Mouse (Mus musculus) neural tube, embryonic 11.5 days (tissue): ENCODE results near the gene Cpxm1. TPM values are rescaled to one million over a fixed set of nuclear protein-coding genes. Genes with fewer than 3 reads are reported as not detected.

Source experiments
- ATAC-seq: fragments of 200-750 bp; cut with Nextera tagmentation; 2 replicates; pipeline ENCODE4 v1.8.0; 2017; ENCODE audit warnings: moderate number of reproducible peaks, mild to moderate bottlenecking, moderate TSS enrichment, moderate library complexity; ENCODE audit not compliant: insufficient read depth, low FRiP score, low TSS enrichment
- DNase-seq: peaks from one replicate; pipeline ENCODE4 v3.0.0-alpha.2; 2015; ENCODE audit warnings: low spot score
- H3K27ac ChIP-seq: fragments of 300-500 bp; sonication (generic); 2 replicates; pipeline ENCODE4 v1.5.1; 2014; ENCODE audit warnings: low read depth, mild to moderate bottlenecking, low read length
- H3K27me3 ChIP-seq: fragments of 300-500 bp; sonication (generic); 2 replicates; pipeline ENCODE4 v1.6.1; 2014; ENCODE audit warnings: mild to moderate bottlenecking, low read length, mixed read lengths; ENCODE audit not compliant: control insufficient read depth, insufficient read depth
- H3K36me3 ChIP-seq: fragments of 300-500 bp; sonication (generic); 2 replicates; pipeline ENCODE4 v1.6.1; 2014; ENCODE audit warnings: mild to moderate bottlenecking, low read length, moderate library complexity, mixed read lengths; ENCODE audit not compliant: control insufficient read depth, insufficient read depth
- H3K4me1 ChIP-seq: fragments of 300-500 bp; sonication (generic); 2 replicates; pipeline ENCODE4 v1.6.1; 2014; ENCODE audit warnings: low read length, mixed read lengths; ENCODE audit not compliant: control insufficient read depth, insufficient read depth
- H3K4me2 ChIP-seq: fragments of 300-500 bp; sonication (generic); 2 replicates; pipeline ENCODE4 v1.6.1; 2014; ENCODE audit warnings: low read depth, mild to moderate bottlenecking, moderate library complexity
- H3K4me3 ChIP-seq: fragments of 300-500 bp; sonication (generic); 2 replicates; pipeline ENCODE4 v1.5.1; 2014; ENCODE audit warnings: low read depth, low read length
- H3K9ac ChIP-seq: fragments of 300-500 bp; sonication (generic); 2 replicates; pipeline ENCODE4 v1.6.1; 2014; ENCODE audit warnings: mild to moderate bottlenecking, low read length
- H3K9me3 ChIP-seq: fragments of 300-500 bp; sonication (generic); 2 replicates; pipeline ENCODE4 v1.6.1; 2016; ENCODE audit warnings: low read length; ENCODE audit not compliant: control insufficient read depth
- WGBS: fragments of 180-500 bp; shearing (Covaris S2); extraction: QIAGEN DNeasy Blood & Tissue Kit; methylation state at CpG from one replicate; pipeline ENCODE4 v1.1.7; 2014; 5-methylcytosine and 5-hydroxymethylcytosine counted together
- polyA plus RNA-seq: library from polyadenylated mRNA; unstranded; fragments of >200 nt; fragmentation: Nextera tagmentation; extraction: Ambion mirVana; gene quantifications from 2 replicates; pipeline ENCODE4 v1.2.1, GENCODE M21; 2014

The Cpxm1 gene
- polyA plus RNA-seq, 1 experiment from 2014 or later, result 32.3 TPM

GRCm38 (mm10) chr2:130358852-130359251, 38.5 kb downstream of the Cpxm1 start:
- Histone ChIP-seq H3K4me2 (no peak overlapping the region), H3K4me3 (no peak overlapping the region), H3K27me3 (peaks cover 39% of the 10 kb centered on the region), H3K27ac (no peak overlapping the region), H3K9ac (no peak overlapping the region), H3K36me3 (no peaks in the 10 kb centered on the region), H3K9me3 (no peaks in the 10 kb centered on the region), H3K4me1 (no peaks in the 10 kb centered on the region)
- DNase-seq (no peak), ATAC-seq (no peak)
- 21% methylated on average over 5 of the region's 5 CpGs for WGBS

DNA sequence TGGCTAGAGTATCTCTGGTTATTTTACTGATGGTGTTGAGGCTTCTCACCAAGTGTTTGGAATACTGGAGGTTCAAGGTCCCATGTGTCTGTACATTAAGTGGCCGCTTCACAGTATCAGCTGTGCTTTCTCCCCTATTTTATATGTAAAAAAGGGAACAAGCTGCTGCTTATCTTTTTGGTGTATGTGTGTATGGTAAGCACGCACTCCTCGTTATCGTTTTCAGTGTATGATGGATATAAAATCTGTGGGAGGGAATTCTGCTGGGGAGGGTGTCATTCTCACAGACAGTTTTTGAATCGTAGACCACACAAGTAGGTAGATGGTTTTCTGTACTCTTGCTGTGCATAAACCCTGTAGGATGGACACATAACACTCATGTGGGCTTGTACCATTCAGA, 39.8 kb downstream of the Cpxm1 start:
- Histone ChIP-seq H3K4me1 (no peaks in the 10 kb centered on the region), H3K27ac (no peak overlapping the region), H3K36me3 (no peaks in the 10 kb centered on the region), H3K4me3 (no peak overlapping the region), H3K9me3 (no peaks in the 10 kb centered on the region), H3K27me3 (peaks cover 28% of the 10 kb centered on the region), H3K9ac (no peak overlapping the region), H3K4me2 (no peak overlapping the region)
- 91% methylated on average over 5 of the region's 5 CpGs for WGBS
- DNase-seq (no peak), ATAC-seq (no peak)

DNA sequence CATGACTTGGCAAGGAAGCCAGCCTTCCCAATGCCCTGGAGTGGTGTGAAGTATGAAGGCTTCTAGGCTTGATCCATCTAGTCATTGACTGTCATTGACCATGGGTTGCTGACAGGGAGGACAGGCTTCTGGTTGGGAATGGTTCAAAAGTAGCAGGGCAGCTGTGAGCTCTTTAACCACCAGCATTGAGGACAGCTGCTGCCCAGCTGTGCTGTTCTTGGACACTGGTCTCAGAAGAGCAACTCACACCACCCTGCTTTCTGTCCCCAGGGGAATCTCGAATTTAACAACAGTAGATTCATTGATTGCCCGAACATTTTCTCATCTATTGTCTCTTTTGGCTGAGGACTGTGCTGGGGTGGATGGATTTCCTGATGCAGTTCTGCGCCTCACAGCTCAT, 43.5 kb downstream of the Cpxm1 start:
- H3K9ac ChIP-seq, result no peak overlapping the region
- WGBS, result 70% methylated on average over 3 of the region's 3 CpGs
- H3K4me1 ChIP-seq, result no peaks in the 10 kb centered on the region
- H3K36me3 ChIP-seq, result no peaks in the 10 kb centered on the region
- H3K4me2 ChIP-seq, result no peak overlapping the region
- ATAC-seq (no peak), DNase-seq (no peak)
- H3K27ac ChIP-seq, result no peak overlapping the region
- H3K27me3 ChIP-seq, result no peaks in the 10 kb centered on the region
- no peaks in the 10 kb centered on the region for H3K9me3 ChIP-seq
- no peak overlapping the region for H3K4me3 ChIP-seq

- no peak for ATAC-seq
- no peaks in the 10 kb centered on the region for H3K27me3 ChIP-seq
- 94% methylated on average over 8 of the region's 8 CpGs for WGBS
Measured at GRCm38 (mm10) chr2:130353411-130353810, 44.0 kb downstream of the Cpxm1 start.

GRCm38 (mm10) chr2:130351758-130352339, 45.5 kb downstream of the Cpxm1 start:
- Histone ChIP-seq H3K27me3 (no peaks in the 10 kb centered on the region), H3K27ac (no peak overlapping the region), H3K4me3 (no peak overlapping the region), H3K4me1 (no peaks in the 10 kb centered on the region), H3K4me2 (no peak overlapping the region), H3K9me3 (no peaks in the 10 kb centered on the region), H3K36me3 (no peaks in the 10 kb centered on the region), H3K9ac (no peak overlapping the region)
- 36% methylated on average over 5 of the region's 5 CpGs for WGBS
- DNase-seq (no peak), ATAC-seq (peak; percentile 61; the same call in 1 of the 2 replicates)

More at GRCm38 (mm10) chr2:130353411-130353810, 44.0 kb downstream of the Cpxm1 start:
- DNase-seq, result no peak
- Histone ChIP-seq H3K4me2 (no peak overlapping the region), H3K36me3 (no peaks in the 10 kb centered on the region), H3K4me1 (no peaks in the 10 kb centered on the region), H3K27ac (no peak overlapping the region), H3K9ac (no peak overlapping the region), H3K9me3 (no peaks in the 10 kb centered on the region), H3K4me3 (no peak overlapping the region)

DNA sequence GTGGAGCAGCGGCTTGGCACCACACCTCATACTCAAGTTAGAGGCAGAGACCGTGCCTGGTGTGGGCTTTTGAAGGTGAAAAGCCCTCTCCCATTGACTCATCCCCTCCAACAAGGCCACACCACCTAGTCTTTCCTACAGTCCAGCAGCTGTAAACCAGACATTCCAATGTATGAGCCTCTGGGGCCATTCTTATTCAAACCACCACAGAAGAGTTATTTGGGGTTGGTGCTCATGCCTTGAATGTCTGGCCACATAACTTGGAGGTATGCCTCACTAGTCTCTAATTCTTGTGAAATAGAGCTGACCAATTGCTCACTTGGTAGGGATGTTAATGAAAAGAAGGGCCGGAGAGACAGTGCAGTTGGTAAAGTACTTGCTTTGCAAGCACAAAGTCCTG, 47.0 kb downstream of the Cpxm1 start:
- no peak overlapping the region for H3K9ac ChIP-seq
- H3K4me1 ChIP-seq, result no peaks in the 10 kb centered on the region
- no peak overlapping the region for H3K27ac ChIP-seq
- H3K27me3 ChIP-seq, result no peaks in the 10 kb centered on the region
- no peak overlapping the region for H3K4me2 ChIP-seq
- ATAC-seq (no peak), DNase-seq (no peak)
- no peaks in the 10 kb centered on the region for H3K36me3 ChIP-seq
- 84% methylated on average over 3 of the region's 3 CpGs for WGBS
- H3K4me3 ChIP-seq, result no peak overlapping the region
- no peaks in the 10 kb centered on the region for H3K9me3 ChIP-seq

GRCm38 (mm10) chr2:130341220-130341580, 56.2 kb downstream of the Cpxm1 start:
- Histone ChIP-seq H3K4me1 (no peaks in the 10 kb centered on the region), H3K9me3 (no peaks in the 10 kb centered on the region), H3K4me2 (no peak overlapping the region), H3K4me3 (no peak overlapping the region), H3K27me3 (no peaks in the 10 kb centered on the region), H3K9ac (no peak overlapping the region), H3K36me3 (no peaks in the 10 kb centered on the region), H3K27ac (no peak overlapping the region)
- 92% methylated on average over 7 of the region's 7 CpGs for WGBS
- no peak for DNase-seq
- no peak for ATAC-seq

Other genes starting within 250 kb of the Cpxm1 start
- gene Snrpb, start 218.2 kb downstream of the Cpxm1 start, polyA plus RNA-seq, result 705 and 724 TPM in 2 replicates
- not detected in 2 replicates for gene Tmc2, start 202.4 kb downstream of the Cpxm1 start, polyA plus RNA-seq
- 335 and 348 TPM in 2 replicates for gene Nop56, start 123.1 kb downstream of the Cpxm1 start, polyA plus RNA-seq
- gene Idh3b, start 113.0 kb downstream of the Cpxm1 start, polyA plus RNA-seq, result 148 and 149 TPM in 2 replicates
- 2.0 and 2.1 TPM in 2 replicates for gene Ebf4, start 102.4 kb downstream of the Cpxm1 start, polyA plus RNA-seq
- gene Gm28372, start 7.7 kb upstream of the Cpxm1 start, polyA plus RNA-seq, result 0.16 TPM in 1 of 2 replicates, not detected in the other
- not detected in 2 replicates for gene 1700020A23Rik, start 7.7 kb upstream of the Cpxm1 start, polyA plus RNA-seq
- 0.17 TPM in 1 of 2 replicates, not detected in the other for gene Tmem239, start 8.9 kb upstream of the Cpxm1 start, polyA plus RNA-seq
- 77.7 and 85.7 TPM in 2 replicates for gene Vps16, start 26.8 kb upstream of the Cpxm1 start, polyA plus RNA-seq
- gene Pced1a, start 27.1 kb upstream of the Cpxm1 start, polyA plus RNA-seq, result 7.7 and 9.0 TPM in 2 replicates
- gene Ptpra, start 52.7 kb upstream of the Cpxm1 start, polyA plus RNA-seq, result 103 and 105 TPM in 2 replicates
- gene Mrps26, start 166.2 kb upstream of the Cpxm1 start, polyA plus RNA-seq, result 77.0 and 85.8 TPM in 2 replicates
- 0.48 TPM in 1 of 2 replicates, not detected in the other for gene Oxt, start 178.6 kb upstream of the Cpxm1 start, polyA plus RNA-seq
- not detected in 2 replicates for gene Avp, start 185.0 kb upstream of the Cpxm1 start, polyA plus RNA-seq
- 20.4 and 21.8 TPM in 2 replicates for gene Fastkd5, start 232.5 kb upstream of the Cpxm1 start, polyA plus RNA-seq
- 19.1 and 21.6 TPM in 2 replicates for gene Ubox5, start 232.5 kb upstream of the Cpxm1 start, polyA plus RNA-seq
- gene Lzts3, start 245.2 kb upstream of the Cpxm1 start, polyA plus RNA-seq, result 0.84 and 1.1 TPM in 2 replicates